Mouse (Mus musculus): ENCODE results near the gene Olfr519. TPM values are rescaled to one million over a fixed set of nuclear protein-coding genes. Genes with fewer than 3 reads are reported as not detected.
A peak's percentile ranks its signal among the peaks of the same experiment; 100 is the strongest.

Olfr519 gene
- total and polyA plus RNA-seq, 3 experiments = not detected

DNA sequence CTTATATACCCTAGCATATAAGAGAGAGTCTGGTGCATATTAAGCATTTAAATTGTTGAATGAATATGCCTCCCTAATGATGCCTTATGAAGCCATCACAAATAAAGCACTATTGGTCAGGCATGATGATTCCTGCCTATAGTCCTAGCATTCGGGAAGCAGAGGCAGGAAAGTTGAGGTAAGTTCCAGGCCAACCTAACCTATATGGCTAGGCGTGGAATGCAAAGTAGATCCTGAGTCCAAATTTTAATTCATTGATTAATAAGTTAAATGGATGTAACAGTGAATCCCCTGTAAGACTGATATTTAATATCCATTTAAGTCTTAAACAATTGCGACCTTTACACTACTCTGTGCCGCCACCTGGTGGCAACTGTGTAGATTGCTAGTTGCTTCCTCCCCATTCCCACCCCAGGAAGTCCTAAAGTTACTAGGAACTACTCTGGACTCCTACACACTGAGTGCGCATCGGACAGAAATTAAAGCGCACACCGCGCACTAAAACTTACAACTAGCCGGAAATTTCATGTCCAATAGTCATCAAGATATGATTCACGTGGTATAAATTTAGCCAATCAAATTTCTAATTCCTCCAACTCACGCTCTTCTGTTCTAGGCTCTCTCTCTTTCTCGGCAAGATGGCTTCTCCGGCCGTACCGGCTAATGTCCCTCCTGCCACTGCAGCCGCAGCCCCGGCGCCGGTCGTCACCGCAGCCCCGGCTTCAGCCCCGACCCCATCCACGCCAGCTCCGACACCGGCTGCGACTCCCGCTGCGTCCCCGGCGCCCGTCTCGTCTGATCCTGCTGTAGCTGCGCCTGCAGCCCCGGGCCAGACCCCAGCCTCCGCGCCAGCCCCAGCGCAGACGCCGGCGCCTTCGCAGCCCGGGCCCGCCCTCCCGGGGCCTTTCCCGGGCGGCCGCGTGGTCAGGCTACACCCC lies 39.8 kb upstream of the Olfr519 start, which contains the start of gene Eif3f (continued):
- TF ChIP-seq USF1 (IDR thresholded peaks at IDR 0.05; ENCODE audit: low read depth, low read length) (peak; percentile 96), TBP (IDR thresholded peaks at IDR 0.05; ENCODE audit: low read depth, low read length) (peak; percentile 94), ZC3H11A (IDR thresholded peaks at IDR 0.05; ENCODE audit: low read depth, low read length) (peak; percentile 83), MXI1 (IDR thresholded peaks at IDR 0.05; ENCODE audit: low read depth, low read length) (peak; percentile 70), RAD21 (IDR thresholded peaks at IDR 0.05; ENCODE audit: low read depth, low read length) (peak; percentile 94)

DNA sequence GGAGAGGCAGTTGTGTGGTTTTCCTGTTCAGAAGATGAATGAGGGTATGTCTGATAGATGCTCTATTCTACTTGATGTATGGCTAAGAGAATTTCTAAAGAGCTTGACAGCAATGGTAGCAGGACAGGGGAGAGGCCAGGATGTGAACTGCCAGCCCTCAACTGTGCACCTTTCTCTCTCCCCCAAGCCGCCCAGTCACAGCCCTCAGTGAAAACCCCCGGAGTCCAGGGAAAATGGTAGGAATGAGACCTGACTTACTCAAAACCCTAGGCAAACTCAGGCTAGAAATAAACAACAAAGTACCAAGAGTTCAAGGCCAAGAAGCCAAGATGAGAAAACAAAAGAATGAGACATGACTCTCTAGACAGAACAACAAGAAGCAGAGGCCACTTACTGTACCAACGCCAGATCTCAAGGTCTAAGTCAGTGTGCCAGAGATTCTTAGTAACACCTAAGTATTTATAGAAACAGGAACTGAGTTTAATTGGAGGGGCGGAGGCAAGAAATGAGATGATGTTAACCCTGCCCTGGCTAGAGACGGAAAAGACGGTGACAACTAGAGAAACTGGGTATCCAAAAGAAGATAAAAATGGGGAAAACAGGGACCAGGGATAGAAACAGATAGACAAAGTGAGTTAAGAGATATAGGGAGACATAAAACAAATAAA lies 35.6 kb upstream of the Olfr519 start, which contains the start of gene Nlrp10:
Gene Nlrp10, minus strand, starts transcription at position 453 of the 668 bp plus-strand sequence.
- Histone ChIP-seq H3K4me1 (ENCODE audit: control insufficient read depth in 1 of 2, insufficient read depth in 2 of 2, low read length in 2 of 2) (peaks cover 4 to 13% of the 10 kb centered on the region in 2 experiments), H3K27ac (ENCODE audit: control insufficient read depth, low read depth, low read length) (peak within 1 kb of the TSS; percentile 10; the same call in 1 of the 2 replicates), H3K4me3 (ENCODE audit: control insufficient read depth in 1 of 2, insufficient read depth in 1 of 2, low read depth in 2 of 2, low read length in 2 of 2) (peak within 1 kb of the TSS; percentile 6 to 52), H3K9me3 (replicated peaks; ENCODE audit: insufficient read depth, low read length) (no peaks in the 10 kb centered on the region), H3K27me3 (ENCODE audit: control insufficient read depth in 1 of 2, insufficient read depth in 2 of 2, low read length in 2 of 2) (no peaks in the 10 kb centered on the region), H3K9ac (ENCODE audit: control insufficient read depth, low read depth, low read length, poor library complexity, severe bottlenecking) (peak within 1 kb of the TSS; percentile 26; the same call in 1 of the 2 replicates), H3K36me3 (ENCODE audit: control insufficient read depth in 1 of 2, insufficient read depth in 2 of 2, low read length in 2 of 2) (peaks cover 0 to 6% of the 10 kb centered on the region in 2 experiments; a peak in 2 of 4 replicates), H3K79me2 (ENCODE audit: control insufficient read depth, insufficient read depth, low read length, poor library complexity) (peaks cover 6% of the 10 kb centered on the region)
- DNase-seq (ENCODE audit: low read depth, low spot score) = peak; percentile 84
- no peak; the same call in 1 of the 2 replicates for TF ChIP-seq CHD2 (IDR thresholded peaks at IDR 0.05; ENCODE audit: low read length)
- peak; percentile 56 to 65 for TF ChIP-seq EP300 (IDR thresholded peaks at IDR 0.05; ENCODE audit: low read depth in 1 of 2, low read length in 2 of 2)
- TF ChIP-seq ZNF384 (IDR thresholded peaks at IDR 0.05; ENCODE audit: low read depth, low read length) = no peak
- TF ChIP-seq CTCF (IDR thresholded peaks at IDR 0.05 in 2 of 3, conservative IDR thresholded peaks at IDR 0.05 in 1 of 3; ENCODE audit: control insufficient read depth in 1 of 3, insufficient read depth in 1 of 3, low read depth in 2 of 3, low read length in 3 of 3, poor library complexity in 1 of 3, severe bottlenecking in 1 of 3) = no peak
- TF ChIP-seq MYB (IDR thresholded peaks at IDR 0.05; ENCODE audit: low read depth, low read length) = no peak
- TF ChIP-seq MYC (IDR thresholded peaks at IDR 0.05; ENCODE audit: low read depth, low read length) = no peak
- peak; percentile 89 for TF ChIP-seq SIN3A (IDR thresholded peaks at IDR 0.05; ENCODE audit: low read length)
- TF ChIP-seq USF1 (IDR thresholded peaks at IDR 0.05; ENCODE audit: low read depth, low read length) = no peak
- no peak for TF ChIP-seq POLR2AphosphoS2 (IDR thresholded peaks at IDR 0.05; ENCODE audit: low read length)
- TF ChIP-seq NRF1 (IDR thresholded peaks at IDR 0.05; ENCODE audit: insufficient read depth, low read depth, low read length, poor library complexity, severe bottlenecking) = no peak
- TF ChIP-seq ETS1 (IDR thresholded peaks at IDR 0.05; ENCODE audit: low read depth, low read length) = peak; percentile 76
- no peak for TF ChIP-seq KAT2A (conservative IDR thresholded peaks at IDR 0.05; ENCODE audit: low read depth, low read length)
- TF ChIP-seq GABPA (IDR thresholded peaks at IDR 0.05; ENCODE audit: low read depth, low read length) = no peak
- TF ChIP-seq POLR2A (IDR thresholded peaks at IDR 0.05; ENCODE audit: control insufficient read depth in 1 of 2, insufficient read depth in 1 of 2, low read depth in 1 of 2, low read length in 2 of 2, poor library complexity in 1 of 2) = no peak
- 0 out of 2 replicates have a peak, but pooled peaks have one; percentile 23 for TF ChIP-seq TBP (IDR thresholded peaks at IDR 0.05; ENCODE audit: low read depth, low read length)
- no peak for TF ChIP-seq ZKSCAN1 (IDR thresholded peaks at IDR 0.05; ENCODE audit: low read depth, low read length)
- TF ChIP-seq RAD21 (IDR thresholded peaks at IDR 0.05; ENCODE audit: low read depth, low read length) = no peak
- TF ChIP-seq CHD1 (IDR thresholded peaks at IDR 0.05; ENCODE audit: low read depth, low read length) = no peak
- peak; percentile 97 for TF ChIP-seq MEF2A (IDR thresholded peaks at IDR 0.05; ENCODE audit: extremely low read depth, insufficient replicate concordance, low read depth, low read length, poor library complexity, severe bottlenecking)
- TF ChIP-seq MAX (IDR thresholded peaks at IDR 0.05; ENCODE audit: low read length) = no peak
- no peak; the same call in 1 of the 2 replicates for TF ChIP-seq MXI1 (IDR thresholded peaks at IDR 0.05; ENCODE audit: low read depth, low read length)
- no peak for TF ChIP-seq BHLHE40 (IDR thresholded peaks at IDR 0.05; ENCODE audit: borderline replicate concordance, low read depth, low read length)
- TF ChIP-seq HCFC1 (IDR thresholded peaks at IDR 0.05; ENCODE audit: low read depth, low read length) = peak; percentile 70
- no peak for TF ChIP-seq POLR2AphosphoS5 (IDR thresholded peaks at IDR 0.05; ENCODE audit: borderline replicate concordance, low read depth, low read length)
- TF ChIP-seq TCF12 (IDR thresholded peaks at IDR 0.05; ENCODE audit: low read depth, low read length) = peak; percentile 41; the same call in 1 of the 2 replicates
- TF ChIP-seq RCOR1 (IDR thresholded peaks at IDR 0.05; ENCODE audit: low read depth, low read length) = peak; percentile 70; the same call in 1 of the 2 replicates
- TF ChIP-seq MAZ (IDR thresholded peaks at IDR 0.05; ENCODE audit: low read depth, low read length) = peak; percentile 59; the same call in 1 of the 2 replicates
- no peak for TF ChIP-seq JUND (IDR thresholded peaks at IDR 0.05; ENCODE audit: low read depth, low read length)
- TF ChIP-seq ELF1 (IDR thresholded peaks at IDR 0.05; ENCODE audit: low read depth, low read length) = peak; percentile 59
- TF ChIP-seq NELFE (IDR thresholded peaks at IDR 0.05; ENCODE audit: low read depth, low read length) = 0 out of 2 replicates have a peak, but pooled peaks have one; percentile 20

All from MEL (cell line).